Mouse (Mus musculus): Measurements from ENCODE around the gene Tnr. TPM values are rescaled to one million over a fixed set of nuclear protein-coding genes. Genes with fewer than 3 reads are reported as not detected.

The Tnr gene
- polyA plus RNA-seq, 1 experiment from 2014 or later, result 0.30 TPM

DNA sequence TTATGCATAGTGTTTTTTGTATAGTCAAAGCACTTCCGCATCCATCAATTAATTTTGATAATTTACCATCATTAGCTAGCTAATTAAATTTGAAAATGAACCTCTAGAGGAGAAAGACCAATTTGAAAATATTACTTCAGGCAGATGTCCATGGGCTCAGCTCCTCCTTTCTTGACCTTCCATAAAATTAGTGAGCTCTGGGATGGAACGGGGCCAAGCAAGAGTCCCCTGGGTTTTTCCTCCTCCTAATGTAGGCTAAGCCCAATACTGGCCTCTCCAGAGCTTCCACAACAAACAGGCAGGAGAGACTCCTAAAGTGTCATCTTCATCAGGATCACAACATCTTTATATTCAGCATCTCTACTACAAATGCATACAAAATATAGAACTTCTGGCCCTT, 455.5 kb downstream of the Tnr start:
- no peaks in the 10 kb centered on the region for H3K27me3 ChIP-seq (ENCODE audit: control insufficient read depth, insufficient read depth, low read length)
- H3K4me2 ChIP-seq (ENCODE audit: low read depth, low read length), result no peak overlapping the region
- no peak for ATAC-seq (ENCODE audit: insufficient read depth, low FRiP score)
- WGBS, result 89% methylated on average over 2 of the region's 2 CpGs
- no peak overlapping the region for H3K4me3 ChIP-seq (replicated peaks; ENCODE audit: low read length)
- no peaks in the 10 kb centered on the region for H3K9me3 ChIP-seq (replicated peaks; ENCODE audit: control insufficient read depth, low read length)
- H3K9ac ChIP-seq (ENCODE audit: low read length), result no peak overlapping the region
- no peaks in the 10 kb centered on the region for H3K36me3 ChIP-seq (ENCODE audit: control insufficient read depth, insufficient read depth, low read length)
- H3K4me1 ChIP-seq (ENCODE audit: control insufficient read depth, insufficient read depth, low read length), result no peaks in the 10 kb centered on the region
- no peak overlapping the region for H3K27ac ChIP-seq (ENCODE audit: low read length)

DNA sequence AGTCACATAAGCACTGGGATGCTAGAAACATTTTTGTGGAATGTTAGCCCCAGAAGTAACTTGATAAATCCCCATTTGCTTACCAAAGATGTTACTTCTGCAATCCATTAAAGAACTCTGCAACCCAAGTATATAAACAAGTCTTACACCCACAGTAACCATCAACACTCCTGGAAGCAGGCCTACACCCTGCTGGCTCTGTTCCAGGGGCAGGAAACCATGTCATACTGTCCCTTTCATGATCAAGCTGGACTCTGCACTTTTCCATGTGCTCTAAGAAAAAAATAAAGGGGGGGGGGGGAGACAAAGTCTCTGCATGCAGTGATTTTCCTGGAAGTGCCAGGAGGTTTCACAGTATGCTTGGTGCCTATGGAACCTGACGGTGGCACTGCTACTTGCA, 456.8 kb downstream of the Tnr start:
- Histone ChIP-seq H3K9me3 (replicated peaks; ENCODE audit: control insufficient read depth, low read length) (no peaks in the 10 kb centered on the region), H3K36me3 (ENCODE audit: control insufficient read depth, insufficient read depth, low read length) (no peaks in the 10 kb centered on the region), H3K27ac (ENCODE audit: low read length) (no peak overlapping the region), H3K4me2 (ENCODE audit: low read depth, low read length) (no peak overlapping the region), H3K9ac (ENCODE audit: low read length) (no peak overlapping the region), H3K4me1 (ENCODE audit: control insufficient read depth, insufficient read depth, low read length) (no peaks in the 10 kb centered on the region), H3K27me3 (ENCODE audit: control insufficient read depth, insufficient read depth, low read length) (no peaks in the 10 kb centered on the region), H3K4me3 (replicated peaks; ENCODE audit: low read length) (no peak overlapping the region)
- ATAC-seq (ENCODE audit: insufficient read depth, low FRiP score), result no peak
- WGBS, result 73% methylated on average over 1 of the region's 1 CpGs

Measured in stomach, embryonic 16.5 days (tissue).